Mouse (Mus musculus): Measurements from ENCODE around the gene Zfp846. TPM values are rescaled to one million over a fixed set of nuclear protein-coding genes. Genes with fewer than 3 reads are reported as not detected.

The Zfp846 gene
- polyA plus RNA-seq (2014; fragmentation: Nextera tagmentation; extraction: Ambion mirVana): 22.2 and 24.4 TPM in 2 replicates

GRCm38 (mm10) chr9:20581175-20581634 is at the start of gene Zfp846:
TSS of gene Zfp846 (plus strand) at chr9:20581291.
- peak; percentile 98 for DNase-seq (ENCODE audit: low spot score)
- H3K4me2 ChIP-seq (ENCODE audit: low read depth, low read length, severe bottlenecking): peak within 1 kb of the TSS; percentile 58

GRCm38 (mm10) chr9:20534326-20534926 is 46.7 kb upstream of the Zfp846 start:
- Histone ChIP-seq H3K27ac (ENCODE audit: low read depth, low read length) (no peak overlapping the region), H3K4me2 (ENCODE audit: low read depth, low read length, severe bottlenecking) (no peak overlapping the region), H3K9ac (ENCODE audit: low read length) (no peak overlapping the region), H3K27me3 (ENCODE audit: control insufficient read depth, insufficient read depth, low read length) (no peaks in the 10 kb centered on the region), H3K4me3 (ENCODE audit: low read depth, low read length) (no peak overlapping the region), H3K9me3 (ENCODE audit: control insufficient read depth, low read length) (no peaks in the 10 kb centered on the region), H3K4me1 (replicated peaks; ENCODE audit: control insufficient read depth, insufficient read depth, low read length) (no peaks in the 10 kb centered on the region), H3K36me3 (ENCODE audit: control insufficient read depth, insufficient read depth, low read length) (no peaks in the 10 kb centered on the region)
- ATAC-seq (replicated peaks; ENCODE audit: low FRiP score): no peak
- DNase-seq (ENCODE audit: low spot score): no peak
- 76% methylated on average over 8 of the region's 8 CpGs for WGBS

More at GRCm38 (mm10) chr9:20581175-20581634, at the start of gene Zfp846:
- ATAC-seq (replicated peaks; ENCODE audit: low FRiP score): peak; percentile 99
- Histone ChIP-seq H3K27ac (ENCODE audit: low read depth, low read length) (peak within 1 kb of the TSS; percentile 75), H3K36me3 (ENCODE audit: control insufficient read depth, insufficient read depth, low read length) (no peaks in the 10 kb centered on the region), H3K27me3 (ENCODE audit: control insufficient read depth, insufficient read depth, low read length) (peaks cover 2% of the 10 kb centered on the region; the same call in 1 of the 2 replicates), H3K9ac (ENCODE audit: low read length) (peak within 1 kb of the TSS; percentile 80), H3K4me3 (ENCODE audit: low read depth, low read length) (peak within 1 kb of the TSS; percentile 49), H3K4me1 (replicated peaks; ENCODE audit: control insufficient read depth, insufficient read depth, low read length) (no peaks in the 10 kb centered on the region), H3K9me3 (ENCODE audit: control insufficient read depth, low read length) (no peaks in the 10 kb centered on the region)
- under 1% methylated on average over 30 of the region's 30 CpGs for WGBS

- no peak overlapping the region for H3K9ac ChIP-seq (ENCODE audit: low read length)
- 93% methylated on average over 2 of the region's 2 CpGs for WGBS
Measured at GRCm38 (mm10) chr9:20536598-20536997, 44.5 kb upstream of the Zfp846 start.

GRCm38 (mm10) chr9:20543496-20543895 is 37.6 kb upstream of the Zfp846 start:
- Histone ChIP-seq H3K36me3 (ENCODE audit: control insufficient read depth, insufficient read depth, low read length) (no peaks in the 10 kb centered on the region), H3K9ac (ENCODE audit: low read length) (no peak overlapping the region), H3K4me3 (ENCODE audit: low read depth, low read length) (no peak overlapping the region), H3K9me3 (ENCODE audit: control insufficient read depth, low read length) (no peaks in the 10 kb centered on the region), H3K4me1 (replicated peaks; ENCODE audit: control insufficient read depth, insufficient read depth, low read length) (peaks cover 3% of the 10 kb centered on the region; the same call in 1 of the 2 replicates), H3K27ac (ENCODE audit: low read depth, low read length) (no peak overlapping the region), H3K4me2 (ENCODE audit: low read depth, low read length, severe bottlenecking) (no peak overlapping the region), H3K27me3 (ENCODE audit: control insufficient read depth, insufficient read depth, low read length) (no peaks in the 10 kb centered on the region)
- no peak for DNase-seq (ENCODE audit: low spot score)
- 30% methylated on average over 6 of the region's 6 CpGs for WGBS
- no peak for ATAC-seq (replicated peaks; ENCODE audit: low FRiP score)

More at GRCm38 (mm10) chr9:20536598-20536997, 44.5 kb upstream of the Zfp846 start:
- Histone ChIP-seq H3K9me3 (ENCODE audit: control insufficient read depth, low read length) (no peaks in the 10 kb centered on the region), H3K4me2 (ENCODE audit: low read depth, low read length, severe bottlenecking) (no peak overlapping the region), H3K36me3 (ENCODE audit: control insufficient read depth, insufficient read depth, low read length) (no peaks in the 10 kb centered on the region), H3K27ac (ENCODE audit: low read depth, low read length) (no peak overlapping the region), H3K4me3 (ENCODE audit: low read depth, low read length) (no peak overlapping the region), H3K4me1 (replicated peaks; ENCODE audit: control insufficient read depth, insufficient read depth, low read length) (no peaks in the 10 kb centered on the region), H3K27me3 (ENCODE audit: control insufficient read depth, insufficient read depth, low read length) (no peaks in the 10 kb centered on the region)
- no peak for DNase-seq (ENCODE audit: low spot score)
- ATAC-seq (replicated peaks; ENCODE audit: low FRiP score): no peak

GRCm38 (mm10) chr9:20544070-20544821 is 36.8 kb upstream of the Zfp846 start:
- ATAC-seq (replicated peaks; ENCODE audit: low FRiP score): peak; percentile 97
- Histone ChIP-seq H3K9me3 (ENCODE audit: control insufficient read depth, low read length) (no peaks in the 10 kb centered on the region), H3K27me3 (ENCODE audit: control insufficient read depth, insufficient read depth, low read length) (no peaks in the 10 kb centered on the region), H3K27ac (ENCODE audit: low read depth, low read length) (peak overlapping the region; percentile 87), H3K9ac (ENCODE audit: low read length) (peak overlapping the region; percentile 71), H3K4me2 (ENCODE audit: low read depth, low read length, severe bottlenecking) (peak overlapping the region; percentile 76), H3K36me3 (ENCODE audit: control insufficient read depth, insufficient read depth, low read length) (no peaks in the 10 kb centered on the region), H3K4me3 (ENCODE audit: low read depth, low read length) (peak overlapping the region; percentile 35), H3K4me1 (replicated peaks; ENCODE audit: control insufficient read depth, insufficient read depth, low read length) (peaks cover 3% of the 10 kb centered on the region; the same call in 1 of the 2 replicates)
- WGBS: under 1% methylated on average over 43 of the region's 43 CpGs
- DNase-seq (ENCODE audit: low spot score): peak; percentile 97

- H3K4me3 ChIP-seq (ENCODE audit: low read depth, low read length): peak overlapping the region; percentile 35
- no peak for ATAC-seq (replicated peaks; ENCODE audit: low FRiP score)
- H3K36me3 ChIP-seq (ENCODE audit: control insufficient read depth, insufficient read depth, low read length): no peaks in the 10 kb centered on the region
- no peaks in the 10 kb centered on the region for H3K27me3 ChIP-seq (ENCODE audit: control insufficient read depth, insufficient read depth, low read length)
- peak overlapping the region; percentile 76 for H3K4me2 ChIP-seq (ENCODE audit: low read depth, low read length, severe bottlenecking)
- 24% methylated on average over 8 of the region's 8 CpGs for WGBS
- DNase-seq (ENCODE audit: low spot score): no peak
- no peaks in the 10 kb centered on the region for H3K9me3 ChIP-seq (ENCODE audit: control insufficient read depth, low read length)
- H3K4me1 ChIP-seq (replicated peaks; ENCODE audit: control insufficient read depth, insufficient read depth, low read length): peaks cover 3% of the 10 kb centered on the region; the same call in 1 of the 2 replicates
- H3K27ac ChIP-seq (ENCODE audit: low read depth, low read length): peak overlapping the region; percentile 87; the same call in 1 of the 2 replicates
- peak overlapping the region; percentile 71 for H3K9ac ChIP-seq (ENCODE audit: low read length)
Measured at GRCm38 (mm10) chr9:20545151-20545550, 35.9 kb upstream of the Zfp846 start.

- H3K36me3 ChIP-seq (ENCODE audit: control insufficient read depth, insufficient read depth, low read length): no peaks in the 10 kb centered on the region
- ATAC-seq (replicated peaks; ENCODE audit: low FRiP score) (no peak), DNase-seq (ENCODE audit: low spot score) (no peak)
- 55% methylated on average over 5 of the region's 5 CpGs for WGBS
- no peak overlapping the region for H3K27ac ChIP-seq (ENCODE audit: low read depth, low read length)
- H3K9me3 ChIP-seq (ENCODE audit: control insufficient read depth, low read length): no peaks in the 10 kb centered on the region
- H3K27me3 ChIP-seq (ENCODE audit: control insufficient read depth, insufficient read depth, low read length): no peaks in the 10 kb centered on the region
- H3K9ac ChIP-seq (ENCODE audit: low read length): no peak overlapping the region
- no peaks in the 10 kb centered on the region for H3K4me1 ChIP-seq (replicated peaks; ENCODE audit: control insufficient read depth, insufficient read depth, low read length)
- no peak overlapping the region for H3K4me2 ChIP-seq (ENCODE audit: low read depth, low read length, severe bottlenecking)
- H3K4me3 ChIP-seq (ENCODE audit: low read depth, low read length): no peak overlapping the region
Measured at GRCm38 (mm10) chr9:20551781-20552275, 29.3 kb upstream of the Zfp846 start.

GRCm38 (mm10) chr9:20552698-20553097 is 28.4 kb upstream of the Zfp846 start:
- Histone ChIP-seq H3K27me3 (ENCODE audit: control insufficient read depth, insufficient read depth, low read length) (no peaks in the 10 kb centered on the region), H3K36me3 (ENCODE audit: control insufficient read depth, insufficient read depth, low read length) (no peaks in the 10 kb centered on the region), H3K27ac (ENCODE audit: low read depth, low read length) (no peak overlapping the region), H3K9ac (ENCODE audit: low read length) (no peak overlapping the region), H3K9me3 (ENCODE audit: control insufficient read depth, low read length) (no peaks in the 10 kb centered on the region), H3K4me1 (replicated peaks; ENCODE audit: control insufficient read depth, insufficient read depth, low read length) (no peaks in the 10 kb centered on the region), H3K4me3 (ENCODE audit: low read depth, low read length) (no peak overlapping the region), H3K4me2 (ENCODE audit: low read depth, low read length, severe bottlenecking) (no peak overlapping the region)
- ATAC-seq (replicated peaks; ENCODE audit: low FRiP score) (no peak), DNase-seq (ENCODE audit: low spot score) (no peak)
- WGBS: 73% methylated on average over 1 of the region's 1 CpGs
